Mouse (Mus musculus): ENCODE measurements at regions not wholly inside any gene's neighbourhood (a gene's known extent, or its start where the extent isn't known, plus 50 kb on each side); places are given as distances from the start of the nearest gene placed in this dataset.
A peak's percentile ranks its signal among the peaks of the same experiment; 100 is the strongest.

DNA sequence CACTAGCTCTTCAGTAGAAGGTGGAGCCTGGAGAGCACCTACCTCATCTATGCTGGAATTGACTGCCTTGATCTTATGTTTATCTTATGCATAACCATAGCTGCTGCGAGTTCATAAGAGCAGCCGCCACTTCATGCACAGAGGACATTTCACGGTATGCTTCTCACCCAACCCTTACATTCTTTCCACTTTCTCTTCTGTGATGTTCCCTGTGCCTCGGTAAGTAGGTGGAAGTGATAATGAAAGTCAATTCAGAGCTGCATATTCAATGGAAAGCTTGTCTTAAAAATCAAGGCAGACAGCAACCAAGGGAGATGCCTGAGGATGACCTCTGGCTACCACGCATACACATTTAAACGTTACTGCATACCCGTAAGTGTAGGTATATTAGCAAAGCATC lies 548.9 kb upstream of the Castor2 start:
- no peak for DNase-seq

DNA sequence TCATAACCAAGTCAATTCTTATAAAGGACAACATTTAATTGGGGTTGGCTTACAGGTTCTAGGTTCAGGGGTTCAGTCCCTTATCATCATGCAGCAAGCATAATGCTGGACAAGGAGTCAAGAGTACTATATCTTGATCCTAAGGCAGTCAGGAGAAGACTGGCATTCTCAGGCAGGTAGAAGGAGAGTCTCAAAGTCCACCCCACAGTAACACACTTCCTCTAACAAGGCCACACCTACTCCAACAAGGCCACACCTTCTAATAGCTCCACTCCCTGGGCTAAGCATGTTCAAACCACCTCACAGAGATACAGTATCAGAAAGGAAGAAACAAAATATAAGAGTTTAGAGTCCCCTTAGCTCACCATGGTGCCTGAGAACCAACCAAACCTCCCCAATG lies 557.3 kb upstream of the Castor2 start:
- DNase-seq: no peak

DNA sequence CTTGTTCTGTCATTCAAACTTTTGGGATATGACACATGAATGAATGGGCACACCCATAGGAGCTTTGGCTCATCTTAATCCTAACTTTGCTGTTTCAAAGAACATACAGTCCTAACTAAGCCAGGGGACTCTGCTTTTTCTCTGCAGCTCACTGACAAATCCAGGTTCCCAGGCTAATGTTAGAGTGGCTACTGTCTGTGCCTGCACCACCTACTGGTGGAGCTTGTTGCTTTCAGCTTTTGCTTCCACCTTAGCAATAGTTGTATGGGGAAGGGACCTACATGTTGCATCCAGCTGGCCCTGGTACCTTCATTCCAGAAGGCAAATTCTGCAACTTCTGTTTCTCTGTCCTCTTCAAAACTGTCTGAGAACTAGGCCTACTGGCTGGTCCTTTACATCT lies 566.8 kb upstream of the Castor2 start:
- peak; percentile 2 for DNase-seq

- DNase-seq: no peak
Observed at GRCm38 (mm10) chr5:133505661-133506060, 593.9 kb upstream of the Castor2 start.

GRCm38 (mm10) chr5:133487806-133488290 lies 611.7 kb upstream of the Castor2 start:
- DNase-seq: peak; percentile 84

- peak; percentile 2 for DNase-seq
Observed at GRCm38 (mm10) chr5:133482291-133483086, 617.0 kb upstream of the Castor2 start.

- DNase-seq: no peak
Observed at GRCm38 (mm10) chr5:133479205-133479604, 620.3 kb upstream of the Castor2 start.

GRCm38 (mm10) chr5:133453349-133454049 lies 646.0 kb upstream of the Castor2 start:
- DNase-seq: no peak

GRCm38 (mm10) chr5:133449926-133450325 lies 649.6 kb upstream of the Castor2 start:
- DNase-seq: no peak

- DNase-seq: no peak
Observed at GRCm38 (mm10) chr5:133400826-133401225, 698.7 kb upstream of the Castor2 start.

- no peak for DNase-seq
Observed at GRCm38 (mm10) chr5:133389896-133390295, 709.6 kb upstream of the Castor2 start.

- no peak for DNase-seq
Observed at GRCm38 (mm10) chr5:133389023-133389840, 710.3 kb upstream of the Castor2 start.

DNA sequence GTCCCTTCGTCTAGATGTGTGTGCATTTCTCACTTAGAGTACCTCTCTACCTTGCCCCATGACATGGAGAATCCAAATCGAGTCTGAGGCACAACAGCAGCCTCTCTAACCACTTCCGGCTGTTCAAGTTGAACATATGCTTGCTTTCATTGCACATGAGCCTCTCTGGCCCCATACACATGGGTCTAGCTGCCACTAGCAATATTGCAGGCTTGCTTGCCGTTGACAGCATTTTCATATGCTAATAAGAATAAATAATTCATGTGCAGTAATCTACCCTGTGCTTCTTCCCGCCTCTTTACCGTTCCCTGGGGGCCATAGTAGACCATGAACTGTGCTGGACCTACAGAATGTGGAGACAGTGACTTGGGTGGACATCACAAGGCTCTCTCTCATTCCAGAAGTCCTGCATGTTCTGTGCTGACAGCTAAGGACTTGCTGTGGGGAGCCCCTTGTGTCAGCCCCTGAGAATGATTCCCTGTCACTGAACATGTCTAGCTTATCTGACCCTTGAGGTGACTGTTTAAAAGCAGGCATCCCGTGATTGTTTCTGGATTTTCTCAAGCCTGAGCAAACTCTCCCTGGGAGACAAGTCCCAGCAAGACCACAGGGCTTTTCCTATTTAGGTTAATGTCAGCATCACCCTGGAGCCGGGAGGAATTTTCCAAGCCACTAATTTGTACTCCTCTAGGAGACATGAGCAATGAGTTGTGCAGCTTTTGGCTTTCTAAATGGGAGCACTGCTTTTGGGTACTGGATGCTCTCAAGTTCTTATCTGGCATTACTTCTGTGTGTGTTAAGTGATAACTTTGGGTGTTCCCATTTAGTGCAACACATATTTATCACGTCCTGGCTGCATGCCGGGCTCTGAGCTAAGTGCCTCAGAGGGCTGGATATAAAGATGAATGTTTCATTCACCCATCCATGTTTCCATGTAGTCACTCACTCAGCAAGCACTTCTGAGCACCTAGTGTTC lies 713.8 kb upstream of the Castor2 start:
- DNase-seq: no peak

DNA sequence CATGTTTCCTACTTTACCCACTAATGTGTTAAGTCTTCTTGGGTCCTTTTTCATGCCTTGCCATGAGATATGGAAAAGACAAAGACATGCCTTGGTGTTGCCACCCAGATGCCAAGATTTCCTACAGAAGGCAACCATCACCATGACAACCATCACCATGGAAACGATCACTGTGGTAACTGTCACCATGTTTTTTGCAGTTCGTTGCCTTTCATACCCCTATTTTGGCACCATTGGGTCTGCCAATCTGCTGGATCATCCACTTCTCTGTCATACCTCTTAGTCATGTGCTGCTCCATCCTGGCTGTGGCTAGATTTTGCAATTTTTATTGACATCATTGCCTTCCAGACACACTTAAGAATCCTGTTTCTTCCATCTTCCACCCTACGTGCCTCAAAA lies 733.7 kb upstream of the Castor2 start:
- DNase-seq: no peak

- DNase-seq: peak; percentile 8
Observed at GRCm38 (mm10) chr5:133347516-133347915, 752.0 kb upstream of the Castor2 start.

GRCm38 (mm10) chr5:133341973-133342372 lies 757.5 kb upstream of the Castor2 start:
- no peak for DNase-seq

GRCm38 (mm10) chr5:133320626-133321025 lies 777.5 kb upstream of the Auts2 start:
- DNase-seq: no peak

DNA sequence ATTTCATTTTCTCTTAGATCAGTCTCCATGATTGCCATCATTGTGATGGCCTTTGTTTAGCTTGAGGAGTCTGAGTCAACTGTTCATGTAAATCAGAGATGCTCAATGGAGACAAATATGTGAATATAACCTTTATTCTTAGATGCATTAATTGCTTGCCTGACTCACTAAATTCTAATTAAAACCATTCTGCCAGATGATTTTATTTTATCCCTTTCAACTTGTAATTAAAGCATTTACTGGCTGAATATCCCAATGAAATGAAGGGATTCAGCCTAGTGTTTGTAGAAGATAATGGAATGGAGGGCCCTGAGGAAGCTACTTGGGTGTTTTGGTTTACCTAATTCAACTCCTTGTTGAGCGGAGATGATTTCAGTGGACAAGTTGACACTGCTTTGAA lies 777.1 kb upstream of the Auts2 start:
- no peak for DNase-seq

GRCm38 (mm10) chr5:133314031-133314430 lies 770.9 kb upstream of the Auts2 start:
- no peak for DNase-seq

- no peak for DNase-seq
Observed at GRCm38 (mm10) chr5:133310979-133311890, 768.1 kb upstream of the Auts2 start.
